Mouse (Mus musculus) layer of hippocampus, adult 8-10 months (tissue): ENCODE measurements around the gene Samd14. TPM values are rescaled to one million over a fixed set of nuclear protein-coding genes. Genes with fewer than 3 reads are reported as not detected.

ENCODE experiments used
- DNase-seq, 2 experiments: peaks; one replicate each; pipeline ENCODE4 v3.0.0; 2022; ENCODE audit warnings: low spot score in 2 of 2
- total RNA-seq, 4 experiments: library from RNA; stranded (reverse); gene quantifications; 2 replicates each; pipeline ENCODE4 v1.2.4; 2022

Samd14 gene
- total RNA-seq, 4 experiments from 2014 or later, result 33.9 to 40.0 (median 36.4) TPM

DNA sequence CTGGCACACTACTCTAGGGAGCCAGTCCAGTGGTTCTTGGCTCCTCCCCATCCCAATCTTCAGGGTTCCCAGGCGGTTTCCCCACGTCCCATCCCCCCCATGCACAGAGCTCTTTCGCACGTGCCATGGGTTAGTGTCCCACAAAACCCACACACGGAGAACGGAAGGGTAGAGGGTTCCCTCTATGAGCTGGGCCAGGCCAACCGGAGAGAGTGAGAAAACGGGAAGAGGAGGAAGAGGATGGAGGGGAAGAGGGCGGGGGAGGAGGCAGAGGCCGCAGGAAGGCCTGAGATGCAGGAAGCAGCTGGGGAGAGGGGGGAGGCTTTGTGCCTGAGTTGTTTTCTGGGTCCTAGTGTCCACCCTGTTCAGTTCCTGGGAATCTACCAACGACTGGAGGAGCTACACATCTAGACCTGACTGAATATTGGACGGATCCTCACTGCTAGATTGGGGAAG is 20.1 kb upstream of the Samd14 start:
- peak; percentile 81 to 84 for DNase-seq

DNA sequence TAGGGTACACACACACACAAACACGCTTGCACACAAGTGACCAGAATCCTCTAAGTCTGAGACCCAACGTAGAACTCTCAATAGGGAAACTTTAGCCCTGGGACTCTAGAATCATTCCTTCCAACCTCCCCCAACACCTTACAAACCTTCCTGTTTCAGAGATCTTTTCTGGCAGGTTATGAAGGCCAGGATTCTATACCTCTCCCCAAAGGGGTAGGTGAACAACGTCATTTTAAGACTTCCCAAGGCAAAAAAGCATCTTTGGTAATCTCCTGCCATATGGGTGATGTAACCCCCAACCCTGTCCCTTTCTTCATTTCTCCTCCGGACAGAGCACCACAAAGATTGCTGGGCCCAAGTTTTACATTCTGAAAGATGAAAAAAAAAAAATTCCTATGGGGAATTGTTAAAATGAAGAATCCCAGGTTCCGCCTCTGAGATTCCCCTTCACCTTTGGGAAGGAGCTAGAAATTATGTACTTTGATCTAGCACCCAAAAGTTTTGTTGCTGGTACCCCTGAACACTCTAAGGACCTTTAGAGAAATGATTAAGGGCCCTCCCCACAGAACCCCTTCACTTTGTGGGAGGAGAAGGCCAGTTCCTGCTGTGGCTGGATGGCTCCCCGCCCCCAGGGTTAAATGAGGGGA is 19.5 kb upstream of the Samd14 start:
- DNase-seq, result no peak

DNA sequence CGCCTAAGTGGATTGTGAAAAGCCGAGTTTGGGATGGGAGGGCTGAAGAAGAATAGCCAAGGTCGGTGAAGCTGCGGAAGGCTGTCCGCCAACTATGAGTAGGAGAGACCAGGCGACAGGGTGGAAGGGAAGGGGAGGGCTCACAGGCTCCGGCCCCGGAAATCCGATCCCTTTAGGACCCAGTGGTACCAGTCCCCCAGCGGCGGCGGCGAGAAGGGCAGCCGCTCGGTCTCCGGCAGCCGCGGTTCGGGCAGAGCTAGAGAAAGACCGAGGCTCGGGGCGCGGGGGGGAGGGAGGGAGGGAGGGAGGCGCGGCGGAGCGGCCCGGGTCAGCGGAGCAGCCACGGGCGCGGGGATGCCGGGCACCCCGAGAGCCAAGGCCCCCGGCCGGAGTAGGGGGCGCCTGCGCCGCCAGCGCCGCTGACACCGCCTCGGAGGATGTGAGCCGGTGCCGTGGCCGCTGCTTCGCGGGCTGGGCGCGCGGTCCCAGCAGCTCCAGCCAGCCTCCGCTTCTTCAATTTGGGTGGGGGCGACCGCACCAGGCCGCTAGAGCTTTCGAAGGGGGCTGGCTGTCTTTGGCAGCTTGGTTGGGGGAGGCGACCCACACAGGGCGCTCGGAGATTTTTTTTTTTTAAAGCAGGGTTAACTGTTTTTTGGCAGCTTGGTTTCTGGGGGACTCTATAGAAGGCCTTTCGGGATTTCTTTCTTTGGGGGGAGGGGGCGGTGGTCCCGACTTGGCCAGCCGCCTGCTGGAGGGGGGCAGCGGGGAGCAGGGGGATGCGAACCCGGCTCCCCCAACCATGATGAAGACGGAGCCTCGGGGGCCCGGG is 18.7 kb upstream of the Samd14 start, which contains the start of gene Ppp1r9b:
Gene Ppp1r9b (plus strand): TSS at position 287 of the 829 bp plus-strand sequence.
- peak; percentile 86 to 88 for DNase-seq

DNA sequence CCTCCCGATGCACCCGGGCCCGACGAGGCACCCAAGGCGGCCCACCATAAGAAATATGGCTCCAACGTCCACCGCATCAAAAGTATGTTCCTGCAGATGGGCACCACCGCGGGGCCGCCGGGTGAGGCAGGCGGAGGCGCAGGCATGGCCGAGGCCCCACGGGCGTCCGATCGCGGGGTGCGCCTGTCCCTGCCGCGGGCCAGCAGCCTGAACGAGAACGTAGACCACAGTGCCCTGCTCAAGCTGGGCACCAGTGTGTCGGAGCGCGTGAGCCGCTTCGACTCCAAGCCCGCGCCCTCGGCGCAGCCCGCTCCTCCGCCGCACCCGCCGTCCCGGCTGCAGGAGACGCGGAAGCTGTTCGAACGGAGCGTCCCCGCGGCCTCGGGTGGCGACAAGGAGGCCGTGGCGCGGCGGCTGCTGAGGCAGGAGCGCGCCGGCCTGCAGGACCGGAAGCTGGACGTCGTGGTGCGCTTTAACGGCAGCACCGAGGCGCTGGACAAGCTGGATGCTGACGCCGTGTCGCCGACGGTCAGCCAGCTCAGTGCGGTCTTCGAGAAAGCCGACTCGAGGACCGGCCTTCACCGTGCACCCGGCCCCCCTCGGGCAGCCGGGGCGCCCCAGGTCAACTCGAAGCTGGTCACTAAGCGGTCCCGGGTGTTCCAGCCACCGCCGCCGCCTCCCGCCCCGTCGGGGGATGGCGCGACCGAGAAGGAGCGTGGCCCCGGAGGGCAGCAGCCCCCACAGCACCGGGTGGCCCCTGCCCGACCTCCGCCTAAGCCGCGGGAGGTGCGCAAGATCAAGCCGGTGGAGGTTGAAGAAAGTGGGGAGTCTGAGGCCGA is 17.8 kb upstream of the Samd14 start:
- no peak for DNase-seq

DNA sequence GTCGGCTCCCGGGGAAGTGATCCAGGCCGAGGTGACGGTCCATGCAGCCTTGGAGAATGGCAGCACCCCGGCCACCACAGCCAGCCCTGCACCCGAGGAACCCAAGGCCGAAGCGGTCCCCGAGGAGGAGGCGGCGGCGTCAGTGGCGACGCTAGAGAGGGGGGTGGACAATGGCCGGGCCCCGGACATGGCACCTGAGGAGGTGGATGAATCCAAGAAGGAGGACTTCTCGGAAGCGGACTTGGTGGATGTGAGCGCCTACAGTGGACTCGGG is 17.3 kb upstream of the Samd14 start:
- DNase-seq, result no peak

DNA sequence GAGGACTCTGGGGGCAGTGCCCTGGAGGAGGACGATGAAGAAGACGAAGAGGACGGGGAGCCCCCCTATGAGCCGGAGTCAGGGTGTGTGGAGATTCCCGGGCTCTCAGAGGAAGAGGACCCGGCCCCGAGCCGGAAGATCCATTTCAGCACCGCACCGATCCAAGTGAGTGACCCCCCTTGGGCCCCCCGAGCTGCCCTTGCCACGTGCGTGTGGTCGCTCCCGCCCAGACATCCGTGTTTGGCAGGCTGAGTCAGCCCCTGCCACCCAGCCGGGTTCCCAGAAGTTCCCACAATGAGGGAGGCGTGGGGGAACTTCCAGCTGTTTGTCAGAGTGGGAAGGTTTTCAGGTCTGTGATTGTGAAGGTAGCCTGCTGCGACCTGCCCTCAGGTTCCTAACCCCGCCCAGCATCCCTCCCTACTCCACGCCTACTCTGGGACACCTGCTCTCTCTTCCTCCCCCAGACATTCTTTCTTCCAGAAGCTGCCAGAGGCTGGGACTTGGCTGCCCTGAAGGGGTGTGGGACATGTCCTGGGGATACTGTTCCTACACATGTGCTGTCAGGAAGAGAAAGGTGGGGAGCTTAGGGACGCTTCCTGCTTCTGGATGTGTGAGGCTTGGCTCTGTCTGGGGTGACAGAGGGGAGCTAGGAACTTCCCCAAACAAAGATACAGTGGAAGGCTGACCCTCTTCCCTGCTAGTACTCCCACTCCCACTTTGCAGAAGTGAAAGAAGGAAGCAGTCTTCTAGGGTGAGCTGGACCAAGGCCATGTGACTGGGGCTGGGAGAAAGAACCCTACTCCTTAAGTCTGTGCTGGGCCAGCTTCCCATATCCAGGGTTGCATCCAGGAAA is 16.7 kb upstream of the Samd14 start:
- no peak for DNase-seq

DNA sequence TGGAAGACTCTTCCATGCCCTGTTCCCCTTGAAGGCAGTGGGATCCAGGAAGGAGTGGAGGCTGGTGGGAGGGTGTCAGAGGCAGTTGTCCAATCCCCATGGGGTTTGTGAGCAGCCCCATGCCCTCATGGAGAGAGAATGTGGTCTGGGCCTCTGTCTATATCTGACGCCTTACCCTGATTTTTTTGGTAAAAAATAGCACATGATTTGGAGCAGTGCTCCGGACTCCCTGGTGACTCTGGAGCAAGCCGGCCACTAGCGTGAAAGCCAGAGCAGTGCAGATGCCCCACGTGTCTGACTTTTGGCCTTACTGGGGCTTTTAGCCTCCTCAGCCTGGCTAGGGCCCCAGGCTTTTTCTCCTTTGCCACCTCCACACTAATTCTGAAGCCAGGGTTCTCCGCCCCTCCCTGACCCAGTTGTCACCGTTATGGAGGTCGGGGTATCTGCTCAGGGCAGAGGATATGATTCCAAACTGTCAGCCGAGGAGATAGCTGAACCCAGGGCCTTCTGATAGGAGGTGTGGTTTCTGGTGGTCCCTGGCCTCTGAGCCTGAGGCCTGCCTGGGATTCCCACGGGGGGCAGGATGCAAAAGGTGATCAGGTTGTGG is 15.4 kb upstream of the Samd14 start:
- no peak for DNase-seq

DNA sequence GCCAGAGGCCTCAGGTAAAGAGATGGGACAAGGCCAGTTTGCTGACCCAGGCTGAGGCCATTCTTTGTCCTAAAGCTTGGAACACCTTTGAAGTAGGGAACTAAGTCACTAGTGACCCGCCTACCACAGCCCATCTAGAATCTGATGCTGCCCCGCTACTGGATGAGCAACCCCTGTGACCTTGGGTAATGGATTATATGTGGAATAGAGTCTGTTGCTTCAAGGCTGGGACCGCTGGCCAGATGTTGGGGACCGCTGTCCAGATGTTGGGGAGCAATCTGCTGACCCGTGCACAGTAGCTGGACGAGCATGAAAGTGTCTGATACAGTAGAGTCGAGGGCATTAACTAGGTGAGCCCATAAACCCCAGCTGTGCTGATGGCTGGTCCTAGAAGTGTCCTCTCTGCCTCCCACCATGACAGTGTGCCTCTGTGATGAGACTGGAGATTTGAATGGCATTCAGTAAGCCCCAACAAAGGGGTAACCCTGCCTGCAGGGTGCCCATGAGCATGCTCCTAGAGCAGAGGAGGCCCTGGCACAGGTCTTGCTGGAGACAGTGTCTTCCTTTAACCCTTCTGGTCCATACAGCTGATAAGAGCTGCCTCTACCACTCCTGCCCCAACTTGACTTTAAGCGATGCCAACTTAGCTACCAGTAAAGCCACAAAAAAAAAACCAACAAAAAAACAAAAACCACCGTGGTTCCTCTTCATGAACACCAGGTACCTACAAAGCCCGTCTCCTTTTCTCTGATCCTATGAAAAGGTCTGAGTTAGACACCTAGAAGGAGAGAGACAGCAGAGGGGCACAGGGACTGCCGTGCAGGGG is 14.5 kb upstream of the Samd14 start:
- DNase-seq, result no peak

DNA sequence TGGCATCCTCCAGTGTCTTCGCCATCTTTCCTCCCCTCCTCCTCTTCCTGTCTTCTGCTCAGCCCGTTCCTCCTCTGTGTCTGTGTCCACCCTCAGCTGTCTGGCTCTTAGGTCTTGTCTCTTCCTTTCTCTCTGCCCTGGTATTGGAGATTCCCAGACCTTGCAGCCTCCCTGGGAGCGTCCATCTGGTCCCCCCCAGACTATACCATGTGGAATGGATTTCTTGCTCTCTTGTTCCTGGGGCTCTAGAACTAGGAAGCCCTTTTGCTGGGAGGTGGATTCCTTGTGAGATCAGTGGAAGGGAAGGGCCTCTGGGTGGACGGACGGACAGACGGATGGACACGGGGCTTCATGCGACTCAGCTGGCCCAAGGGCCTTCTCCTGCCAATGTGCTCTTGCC is 13.6 kb upstream of the Samd14 start:
- no peak for DNase-seq

DNA sequence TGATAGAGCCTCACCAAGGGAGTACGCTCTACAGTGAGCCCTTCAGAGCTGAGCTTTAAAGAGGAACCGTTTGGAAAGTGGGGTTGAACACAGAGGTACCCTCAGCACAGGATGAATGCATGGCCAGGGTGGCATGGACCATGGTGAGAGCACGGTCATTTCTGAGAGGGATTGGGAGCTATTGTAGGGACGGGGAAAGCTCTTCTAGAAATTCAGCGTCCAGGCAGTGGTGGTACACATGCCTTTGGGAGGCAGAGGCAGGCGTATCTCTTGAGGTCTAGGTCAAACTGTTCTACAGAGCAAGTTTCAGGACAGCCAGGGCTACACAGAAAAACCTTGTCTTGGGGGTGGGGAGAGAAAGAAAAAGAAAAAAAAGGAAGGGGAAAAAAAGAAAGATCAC is 12.7 kb upstream of the Samd14 start:
- DNase-seq, result no peak

DNA sequence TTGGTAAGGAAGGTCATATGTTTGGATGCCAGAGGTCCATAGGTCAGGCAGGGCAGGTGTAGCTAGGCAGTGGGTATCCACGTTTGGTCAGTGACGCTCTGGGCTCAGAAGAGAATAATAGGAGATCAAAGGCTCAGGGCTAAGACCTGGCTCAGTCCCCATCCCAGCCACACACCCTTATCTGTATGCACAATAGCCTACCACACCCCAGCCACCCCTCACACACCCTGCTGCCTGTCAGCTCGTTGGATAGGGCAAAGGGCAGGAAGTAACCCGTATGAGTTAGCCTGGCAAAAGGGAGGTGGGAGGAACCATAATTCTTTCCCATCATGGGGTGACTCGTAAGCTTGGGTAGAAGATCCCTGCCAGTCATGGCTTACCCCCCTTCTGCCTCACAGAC is 12.1 kb upstream of the Samd14 start:
- no peak for DNase-seq

DNA sequence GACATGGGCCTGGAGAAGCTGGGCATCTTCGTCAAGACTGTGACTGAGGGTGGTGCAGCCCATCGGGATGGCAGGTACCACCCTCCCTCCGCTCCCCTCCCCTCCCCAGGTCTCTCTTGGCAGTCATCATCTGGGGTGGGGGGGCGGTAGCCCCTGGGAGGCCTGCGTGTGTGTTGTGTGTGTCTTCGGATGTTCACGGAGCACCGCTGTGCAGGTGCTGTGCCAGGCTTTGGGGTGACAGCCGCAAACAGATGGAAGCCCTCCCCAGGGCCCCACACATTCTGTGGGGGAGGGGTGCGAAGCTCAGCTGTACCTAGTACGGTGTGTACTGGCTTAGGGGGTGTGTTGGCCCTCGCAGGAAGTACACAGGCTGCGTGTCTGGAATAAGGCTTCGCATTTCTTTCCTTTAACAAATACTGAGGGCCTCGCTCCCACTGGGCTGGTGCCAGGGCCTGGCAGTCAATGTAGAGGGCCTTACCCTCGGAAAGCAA is 11.6 kb upstream of the Samd14 start:
- DNase-seq, result peak in 1 of 2 experiments; percentile 76

DNA sequence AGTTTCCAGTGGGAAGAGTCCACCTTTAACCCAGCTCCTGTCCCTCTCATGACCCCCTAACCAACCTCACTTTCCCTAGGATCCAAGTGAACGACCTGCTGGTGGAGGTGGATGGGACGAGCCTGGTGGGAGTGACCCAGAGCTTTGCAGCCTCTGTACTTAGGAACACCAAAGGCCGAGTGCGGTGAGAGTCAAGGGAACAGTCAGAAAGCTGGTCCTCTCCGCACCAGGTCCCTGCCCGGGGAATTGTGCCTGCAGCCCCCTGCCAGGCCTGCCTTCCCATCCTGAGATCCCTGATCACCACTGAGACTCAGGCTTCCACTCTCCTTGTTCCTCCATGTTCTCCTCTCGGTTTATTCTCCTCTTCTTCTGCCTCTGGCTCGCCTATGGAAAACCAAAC is 9.6 kb upstream of the Samd14 start:
- DNase-seq, result no peak

DNA sequence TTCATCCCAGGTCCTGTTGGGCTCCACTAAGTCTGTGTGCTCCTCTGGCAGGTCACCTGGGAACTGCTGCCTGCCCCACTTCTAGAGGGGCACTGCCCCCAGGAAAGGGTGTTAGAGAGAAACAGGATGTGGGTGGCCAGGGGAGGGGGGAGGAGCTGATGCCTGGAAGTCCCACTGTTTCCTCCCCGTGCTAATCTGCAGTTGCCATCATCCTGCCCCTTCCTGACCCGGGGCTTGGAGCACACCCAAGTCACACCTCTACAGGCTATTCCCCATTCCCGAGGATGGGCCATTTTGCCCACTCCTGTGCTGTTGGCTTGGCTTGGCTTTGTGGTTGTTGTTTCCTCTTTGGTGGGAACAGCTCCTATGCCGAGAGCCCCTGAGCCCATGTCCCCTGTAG is 9.1 kb upstream of the Samd14 start:
- no peak for DNase-seq

DNA sequence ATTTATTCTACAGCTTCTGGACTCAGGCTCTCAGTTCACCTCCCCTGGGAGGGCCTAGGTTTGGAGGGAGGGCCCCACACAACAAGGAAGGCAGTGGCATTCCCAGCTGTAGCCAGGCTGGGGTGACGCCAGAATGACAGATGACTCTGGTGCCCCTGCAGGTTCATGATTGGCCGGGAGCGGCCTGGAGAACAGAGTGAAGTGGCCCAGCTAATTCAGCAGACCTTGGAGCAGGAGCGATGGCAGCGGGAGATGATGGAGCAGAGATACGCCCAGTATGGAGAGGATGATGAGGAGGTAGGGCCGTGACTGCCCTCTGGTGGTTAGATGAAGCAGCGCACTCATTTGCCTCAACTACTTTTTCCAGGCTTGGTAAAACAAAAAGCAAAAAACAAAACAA is 8.6 kb upstream of the Samd14 start:
- peak; percentile 67 to 72 for DNase-seq

DNA sequence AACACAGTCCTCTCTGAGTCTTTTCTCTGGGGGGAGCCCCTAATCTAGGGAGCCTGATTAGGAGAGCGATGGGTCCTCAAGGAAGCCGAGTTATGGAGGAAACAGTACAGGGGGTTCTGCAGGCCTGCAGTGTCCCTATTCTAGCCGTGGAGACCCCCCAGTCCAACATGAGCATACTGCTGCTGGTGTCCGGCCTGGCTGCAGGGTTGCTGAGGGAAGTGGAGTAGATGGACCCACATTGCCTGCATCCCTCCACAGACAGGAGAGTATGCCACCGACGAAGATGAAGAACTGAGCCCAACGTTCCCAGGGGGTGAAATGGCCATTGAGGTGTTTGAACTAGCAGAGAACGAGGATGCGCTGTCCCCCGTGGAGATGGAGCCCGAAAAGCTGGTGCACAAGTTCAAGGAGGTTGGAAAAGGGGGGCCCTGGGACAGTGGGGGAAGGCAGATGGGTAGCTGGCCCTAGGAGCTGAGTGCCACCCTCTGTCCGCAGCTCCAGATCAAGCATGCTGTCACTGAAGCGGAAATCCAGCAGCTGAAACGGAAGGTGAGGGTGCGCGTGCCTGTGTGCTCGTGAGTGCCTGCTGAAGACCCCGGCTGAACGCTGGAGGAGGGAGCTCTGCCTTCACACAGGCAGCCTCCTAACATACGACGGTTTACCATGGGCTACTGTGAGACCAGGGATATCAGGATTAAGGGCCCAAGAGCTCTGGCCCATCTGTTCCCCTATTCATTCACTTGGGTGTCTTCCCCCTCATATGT is 7.9 kb upstream of the Samd14 start:
- no peak for DNase-seq

DNA sequence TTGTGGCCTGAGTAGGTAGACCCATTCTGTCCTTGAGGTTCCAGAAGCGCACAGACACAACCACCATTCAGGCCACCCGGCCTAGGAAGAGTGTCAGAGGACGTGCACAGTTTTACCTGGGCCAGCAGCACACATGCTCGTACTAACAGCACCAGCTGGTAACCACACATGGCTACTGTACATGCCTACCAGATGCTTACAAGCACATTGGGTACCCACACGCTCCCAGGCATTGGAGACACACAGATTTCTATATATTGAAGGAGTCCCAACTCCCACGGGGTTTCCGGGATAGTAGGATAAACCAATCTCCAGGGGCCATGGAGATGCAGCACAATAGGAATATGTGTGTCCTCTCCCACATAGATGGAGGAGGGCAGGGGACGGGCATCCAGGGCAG is 7.0 kb upstream of the Samd14 start:
- DNase-seq, result peak; percentile 64 to 73

DNA sequence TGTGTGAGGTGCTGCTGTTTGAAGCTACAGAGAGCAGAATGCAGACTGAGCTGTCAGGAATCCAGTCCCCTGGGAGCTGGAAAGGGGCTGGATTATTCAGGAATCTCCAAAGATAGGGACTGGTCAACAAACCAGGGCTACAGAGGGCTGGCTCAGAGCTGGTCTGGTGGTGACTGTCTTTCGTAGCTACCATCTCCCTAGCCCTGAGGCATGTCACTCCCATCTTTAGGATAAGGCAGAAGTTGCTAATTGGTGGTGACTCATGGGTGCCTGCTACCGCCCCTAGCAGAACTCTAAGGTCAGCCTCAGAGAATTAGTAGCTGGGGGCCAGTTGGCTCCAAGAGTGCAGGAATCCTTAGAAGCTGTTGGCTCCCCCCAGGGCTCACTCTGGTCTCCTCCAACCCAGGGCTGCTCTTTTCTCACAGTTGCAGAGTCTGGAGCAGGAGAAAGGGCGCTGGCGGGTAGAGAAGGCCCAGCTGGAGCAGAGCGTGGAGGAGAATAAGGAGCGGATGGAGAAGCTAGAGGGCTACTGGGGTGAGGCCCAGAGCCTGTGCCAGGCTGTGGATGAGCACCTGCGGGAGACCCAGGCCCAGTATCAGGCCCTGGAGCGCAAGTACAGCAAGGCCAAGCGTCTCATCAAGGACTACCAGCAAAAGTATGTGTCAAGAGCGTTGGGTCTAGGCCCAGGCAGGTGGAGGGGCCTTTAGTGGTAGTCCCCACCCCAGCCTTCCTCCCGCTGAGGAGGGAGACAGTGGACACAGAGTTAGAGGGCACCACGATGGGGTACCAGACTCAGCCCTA is 5.3 kb upstream of the Samd14 start:
- peak in 1 of 2 experiments; percentile 15 for DNase-seq
